ENCODE assay signal across 28 mouse cellular contexts in the genomic region with DNA sequence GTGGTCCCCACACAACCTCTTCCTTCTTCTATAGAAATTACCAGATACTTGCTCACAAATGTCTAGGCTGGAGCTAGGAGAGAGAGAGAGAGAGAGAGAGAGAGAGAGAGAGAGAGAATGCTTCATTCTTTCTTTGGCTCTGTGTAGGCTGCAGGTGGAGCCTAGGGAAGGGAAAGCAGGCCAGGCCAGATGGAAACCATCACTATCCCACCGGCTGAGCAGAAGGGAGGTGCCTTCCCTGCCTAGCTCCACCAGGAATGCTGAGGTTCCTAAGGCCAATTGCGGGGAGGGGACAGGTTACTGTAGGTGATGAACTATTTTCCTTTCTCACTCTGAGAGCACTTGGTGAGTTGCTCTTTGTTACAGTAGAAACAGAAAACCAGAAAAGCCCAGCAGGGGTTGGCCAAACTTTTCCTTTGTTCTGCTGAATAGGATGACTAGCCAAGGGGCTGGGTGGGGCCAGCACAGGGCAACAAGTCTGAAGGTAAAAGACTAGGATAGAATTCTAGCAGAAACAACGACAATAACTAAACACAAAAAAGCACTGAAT.
DNase-seq lines count a peak whose midpoint lies in the region; ATAC-seq and TF ChIP-seq lines count a peak whose summit lies in the region.
"Had no signal": no experiment of that assay in that cellular context is flagged by ENCODE, and none has a peak within 500 bp of the region (broad histone marks: within the 10 kb centered on the region; RNA-seq: fewer than 3 reads in every experiment).

No protein-coding gene starts in this region.

- TF ChIP-seq CTCF in cerebellum, adult 2 months (IDR thresholded peaks at IDR 0.05; ENCODE audit: borderline replicate concordance, insufficient read depth, low read depth, low read length) = no peak
- TF ChIP-seq CTCF in hindbrain, postnatal 0 days (IDR thresholded peaks at IDR 0.05; ENCODE audit: low read depth) = no peak

- H3K9ac ChIP-seq in limb, embryonic 14.5 days (ENCODE audit: low read depth, low read length, severe bottlenecking) = no peak overlapping the region
- H3K9ac ChIP-seq in hindbrain, postnatal 0 days (replicated peaks; ENCODE audit: low read length) = no peak overlapping the region
- H3K9ac ChIP-seq: forebrain, embryonic 13.5 days; hindbrain, embryonic 12.5 days; limb, embryonic 13.5 days; liver, embryonic 12.5 days; liver, postnatal 0 days; neural tube, embryonic 12.5 days had no signal

- DNase-seq in cerebellum, adult 2 months = peak in 1 of 2 experiments; percentile 60
- DNase-seq in cerebellum, postnatal 14 days = no peak
- peak; percentile 20 for DNase-seq in limb, embryonic 14.5 days (ENCODE audit: low spot score)
- no peak for DNase-seq in limb, embryonic 10.5 days (ENCODE audit: low spot score)
- DNase-seq in R1 (ENCODE audit: low read depth, low spot score) = peak; percentile 92
- DNase-seq in hindbrain, postnatal 0 days (ENCODE audit: low spot score) = no peak
- DNase-seq in neural tube, embryonic 10.5 days (ENCODE audit: extremely low spot score, low spot score) = no peak
- DNase-seq: adrenal gland, postnatal 25 days; gastrocnemius, postnatal 14 days; kidney, adult 11 months; kidney, postnatal 36 days; liver, postnatal 0 days; lung, postnatal 36 days; right cerebral cortex, adult 18-20 months; spleen, adult 18-20 months; thymus, adult 2 months; thymus, postnatal 36 days had no signal

- H3K27ac ChIP-seq in cerebellum, adult 2 months (ENCODE audit: insufficient read depth, low read length) = peak overlapping the region; percentile 59; the same call in 1 of the 2 replicates
- H3K27ac ChIP-seq in limb, embryonic 14.5 days (replicated peaks; ENCODE audit: low read depth, low read length) = no peak overlapping the region
- no peak overlapping the region for H3K27ac ChIP-seq in limb, embryonic 10.5 days
- H3K27ac ChIP-seq in hindbrain, postnatal 0 days = no peak overlapping the region
- H3K27ac ChIP-seq: forebrain, embryonic 13.5 days; hindbrain, embryonic 12.5 days; layer of hippocampus, adult 2 months; left cerebral cortex, adult 2 months; limb, embryonic 13.5 days; liver, embryonic 12.5 days; neural tube, embryonic 12.5 days had no signal

- no peaks in the 10 kb centered on the region for H3K9me3 ChIP-seq in limb, embryonic 14.5 days (ENCODE audit: control insufficient read depth, low read length)
- H3K9me3 ChIP-seq in limb, embryonic 10.5 days (replicated peaks) = no peaks in the 10 kb centered on the region
- no peaks in the 10 kb centered on the region for H3K9me3 ChIP-seq in hindbrain, postnatal 0 days (ENCODE audit: low read length)
- H3K9me3 ChIP-seq: forebrain, embryonic 13.5 days; G1E; hindbrain, embryonic 12.5 days; limb, embryonic 13.5 days; liver, embryonic 12.5 days; neural tube, embryonic 12.5 days had no signal

- peak; percentile 57; the same call in 1 of the 2 replicates for ATAC-seq in limb, embryonic 14.5 days (ENCODE audit: low FRiP score, low read depth)
- ATAC-seq in hindbrain, postnatal 0 days = no peak
- ATAC-seq: CD4-positive, CD25-positive, alpha-beta regulatory T cell, adult 4 months; forebrain, embryonic 13.5 days; liver, embryonic 12.5 days; liver, postnatal 0 days; midbrain, embryonic 16.5 days had no signal

- no peaks in the 10 kb centered on the region for H3K36me3 ChIP-seq in limb, embryonic 14.5 days (ENCODE audit: control insufficient read depth, insufficient read depth, low read length)
- no peaks in the 10 kb centered on the region for H3K36me3 ChIP-seq in limb, embryonic 10.5 days
- no peaks in the 10 kb centered on the region for H3K36me3 ChIP-seq in hindbrain, postnatal 0 days (ENCODE audit: insufficient read depth, low read length)
- H3K36me3 ChIP-seq: G1E; hindbrain, embryonic 12.5 days; limb, embryonic 13.5 days; liver, embryonic 12.5 days; neural tube, embryonic 12.5 days had no signal

- 37% methylated on average over 3 of the region's 3 CpGs for WGBS in cerebellum, adult 2 months
- 47% methylated on average over 3 of the region's 3 CpGs for whole genome bisulfite sequencing in limb, embryonic 14.5 days
- WGBS in limb, embryonic 10.5 days = 42% methylated on average over 3 of the region's 3 CpGs
- WGBS in hindbrain, postnatal 0 days = 43% methylated on average over 3 of the region's 3 CpGs

- peaks cover 32% of the 10 kb centered on the region for H3K4me1 ChIP-seq in cerebellum, adult 2 months (ENCODE audit: control insufficient read depth, insufficient read depth, low read length)
- H3K4me1 ChIP-seq in limb, embryonic 14.5 days (ENCODE audit: control insufficient read depth, insufficient read depth, low read length) = no peaks in the 10 kb centered on the region
- no peaks in the 10 kb centered on the region; the same call in 1 of the 2 replicates for H3K4me1 ChIP-seq in limb, embryonic 10.5 days
- no peaks in the 10 kb centered on the region for H3K4me1 ChIP-seq in hindbrain, postnatal 0 days (ENCODE audit: insufficient read depth, low read length)
- H3K4me1 ChIP-seq: forebrain, embryonic 13.5 days; hindbrain, embryonic 12.5 days; limb, embryonic 13.5 days; liver, embryonic 12.5 days; neural tube, embryonic 12.5 days had no signal

- no peak for TF ChIP-seq POLR2A in cerebellum, adult 2 months (IDR thresholded peaks at IDR 0.05; ENCODE audit: borderline replicate concordance, insufficient read depth, low read length)
- TF ChIP-seq POLR2A in limb, embryonic 14.5 days (IDR thresholded peaks at IDR 0.05; ENCODE audit: borderline replicate concordance, extremely low read depth, insufficient read depth, insufficient read length) = no peak

- H3K27me3 ChIP-seq in cerebellum, adult 2 months (ENCODE audit: control insufficient read depth, insufficient read depth, low read length) = no peaks in the 10 kb centered on the region
- H3K27me3 ChIP-seq in limb, embryonic 14.5 days (ENCODE audit: control insufficient read depth, insufficient read depth, low read length) = no peaks in the 10 kb centered on the region
- peaks cover 94% of the 10 kb centered on the region for H3K27me3 ChIP-seq in limb, embryonic 10.5 days (ENCODE audit: low read depth, poor library complexity, severe bottlenecking)
- H3K27me3 ChIP-seq in hindbrain, postnatal 0 days (ENCODE audit: insufficient read depth, low read length) = no peaks in the 10 kb centered on the region; the same call in 1 of the 2 replicates

- no peak overlapping the region for H3K4me3 ChIP-seq in cerebellum, adult 2 months (replicated peaks; ENCODE audit: insufficient read depth, low read depth, low read length)
- no peak overlapping the region for H3K4me3 ChIP-seq in limb, embryonic 14.5 days (replicated peaks; ENCODE audit: low read length)
- no peak overlapping the region for H3K4me3 ChIP-seq in limb, embryonic 10.5 days
- H3K4me3 ChIP-seq in hindbrain, postnatal 0 days (ENCODE audit: low read length) = no peak overlapping the region
- H3K4me3 ChIP-seq: forebrain, embryonic 13.5 days; hindbrain, embryonic 12.5 days; layer of hippocampus, adult 2 months; left cerebral cortex, adult 2 months; limb, embryonic 13.5 days; liver, embryonic 12.5 days; neural tube, embryonic 12.5 days had no signal

- H3K4me2 ChIP-seq in limb, embryonic 14.5 days (replicated peaks; ENCODE audit: low read depth, low read length, severe bottlenecking) = no peak overlapping the region
- no peak overlapping the region for H3K4me2 ChIP-seq in hindbrain, postnatal 0 days (ENCODE audit: low read depth, low read length)
- H3K4me2 ChIP-seq: forebrain, embryonic 13.5 days; hindbrain, embryonic 12.5 days; limb, embryonic 13.5 days; liver, embryonic 12.5 days; midbrain, embryonic 11.5 days; neural tube, embryonic 12.5 days had no signal

Comparison
In these comparisons a context has a peak if more than half of its experiments do, and no peak if none do; other contexts are left out.
1. DNase-seq: peak in limb, embryonic 14.5 days (single experiment) and R1 (single experiment); none in cerebellum, postnatal 14 days (0 of 2), limb, embryonic 10.5 days (single experiment), hindbrain, postnatal 0 days (single experiment) and neural tube, embryonic 10.5 days (single experiment).